Mouse (Mus musculus): ENCODE data around the gene Rps2. TPM values are rescaled to one million over a fixed set of nuclear protein-coding genes. Genes with fewer than 3 reads are reported as not detected.

Gene Rps2
- polyA plus RNA-seq, 1 experiment from 2014 or later = 929 TPM

DNA sequence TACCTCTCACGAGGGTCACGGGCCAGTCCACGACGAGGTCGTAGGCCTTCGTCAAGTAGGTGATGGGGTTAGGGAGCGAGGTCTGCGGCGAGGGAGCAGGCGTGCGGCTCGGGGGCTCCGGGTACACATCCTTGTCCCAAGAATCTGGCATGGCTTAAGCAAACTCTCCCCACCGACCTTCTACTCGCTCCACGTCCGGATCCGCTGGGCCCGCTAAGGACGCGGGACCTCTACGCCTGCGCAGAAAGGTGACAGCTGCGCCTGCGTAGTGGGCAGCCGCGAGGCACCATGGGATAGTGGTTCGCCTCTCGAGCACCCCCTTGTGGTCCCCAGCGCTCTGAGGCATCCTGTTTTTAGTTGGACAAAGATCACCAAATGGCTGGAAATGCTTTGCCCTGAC is 6.3 kb downstream of the Rps2 start, which contains the start of gene Ndufb10:
Gene Ndufb10 (minus strand): TSS at position 295 of the 400 bp plus-strand sequence.
- H3K4me3 ChIP-seq = peak within 1 kb of the TSS; percentile 73
- H3K27me3 ChIP-seq = peaks cover 13% of the 10 kb centered on the region
- peak within 1 kb of the TSS; percentile 89 for H3K9ac ChIP-seq (replicated peaks)
- peak within 1 kb of the TSS; percentile 89 for H3K4me2 ChIP-seq (replicated peaks)
- H3K36me3 ChIP-seq = peaks cover 16% of the 10 kb centered on the region
- 0% methylated on average over 30 of the region's 30 CpGs for WGBS
- H3K9me3 ChIP-seq = no peaks in the 10 kb centered on the region
- peak within 1 kb of the TSS; percentile 82 for H3K27ac ChIP-seq (replicated peaks)
- H3K4me1 ChIP-seq = peaks cover 28% of the 10 kb centered on the region
- ATAC-seq (ENCODE audit: low FRiP score, low read depth) = peak; percentile 71

DNA sequence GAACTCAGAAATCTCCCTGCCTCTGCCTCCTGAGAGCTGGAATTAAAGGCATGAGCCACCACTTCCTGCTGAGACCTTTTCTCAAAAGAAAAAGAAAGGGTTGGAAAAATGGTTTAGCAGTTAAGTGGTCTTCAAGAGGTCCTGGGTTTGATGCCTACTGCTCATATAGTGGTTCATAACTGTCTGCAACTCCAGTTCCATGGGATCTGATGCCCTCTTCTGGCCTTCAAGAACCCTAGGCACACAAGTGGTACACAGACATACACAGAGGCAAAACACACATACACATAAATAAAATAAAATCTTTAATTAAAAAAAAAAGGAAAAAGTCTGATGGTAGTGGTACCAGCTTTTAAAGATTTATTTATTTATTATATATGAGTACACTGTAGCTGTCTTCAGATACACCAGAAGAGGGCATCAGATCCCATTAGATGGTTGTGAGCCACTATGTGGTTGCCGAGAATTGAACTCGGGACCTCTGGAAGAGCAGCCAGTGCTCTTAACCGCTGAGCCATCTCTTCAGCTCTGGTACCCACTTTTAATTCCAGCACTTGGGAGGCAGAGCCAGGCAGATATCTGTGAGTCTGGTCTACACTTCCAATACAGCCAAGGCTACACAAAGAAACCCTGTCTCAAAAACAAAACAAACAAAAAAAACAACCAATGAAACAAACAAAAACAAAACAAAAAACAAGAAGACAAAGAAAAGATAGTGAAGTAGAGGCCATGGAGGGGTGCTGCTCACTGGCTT is 7.9 kb downstream of the Rps2 start:
- WGBS = 66% methylated on average over 3 of the region's 3 CpGs

DNA sequence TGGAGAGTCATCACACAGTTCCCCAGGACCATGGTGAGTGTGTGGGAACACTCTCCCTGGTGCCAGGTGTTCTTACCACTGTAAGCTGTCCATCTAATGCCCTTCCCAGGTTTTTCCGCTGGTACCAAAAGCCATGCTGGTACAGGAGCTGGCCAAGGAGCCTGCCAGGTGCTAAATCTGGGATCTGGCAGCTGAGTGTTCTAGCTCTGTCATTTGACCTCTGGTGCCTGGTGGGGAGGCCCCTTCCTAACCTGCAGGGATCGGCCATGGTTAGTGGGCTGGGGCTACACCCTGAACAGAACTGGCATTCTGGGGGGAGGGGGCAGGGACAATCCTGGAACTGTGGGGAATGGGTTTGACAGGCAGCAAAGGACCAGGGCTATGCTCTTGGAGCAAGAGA is 9.7 kb downstream of the Rps2 start, which contains the start of gene Rpl3l:
Gene Rpl3l (plus strand): TSS at position 203 of the 400 bp plus-strand sequence.
- Histone ChIP-seq H3K4me2 (replicated peaks) (no peak within 1 kb of the TSS), H3K27me3 (peaks cover 17% of the 10 kb centered on the region), H3K4me3 (no peak within 1 kb of the TSS), H3K9ac (replicated peaks) (no peak within 1 kb of the TSS), H3K9me3 (no peaks in the 10 kb centered on the region), H3K36me3 (peaks cover under 1% of the 10 kb centered on the region; the same call in 1 of the 2 replicates), H3K4me1 (peaks cover 10% of the 10 kb centered on the region), H3K27ac (replicated peaks) (no peak within 1 kb of the TSS)
- no peak for ATAC-seq (ENCODE audit: low FRiP score, low read depth)
- WGBS = 85% methylated on average over 2 of the region's 2 CpGs

More for the DNA sequence above, 7.9 kb downstream of the Rps2 start:
- Histone ChIP-seq H3K27me3 (peaks cover 13% of the 10 kb centered on the region), H3K27ac (replicated peaks) (no peak overlapping the region), H3K4me1 (peaks cover 25% of the 10 kb centered on the region), H3K4me2 (replicated peaks) (no peak overlapping the region), H3K9me3 (no peaks in the 10 kb centered on the region), H3K36me3 (peaks cover 16% of the 10 kb centered on the region), H3K9ac (replicated peaks) (no peak overlapping the region), H3K4me3 (no peak overlapping the region)
- ATAC-seq (ENCODE audit: low FRiP score, low read depth) = no peak

DNA sequence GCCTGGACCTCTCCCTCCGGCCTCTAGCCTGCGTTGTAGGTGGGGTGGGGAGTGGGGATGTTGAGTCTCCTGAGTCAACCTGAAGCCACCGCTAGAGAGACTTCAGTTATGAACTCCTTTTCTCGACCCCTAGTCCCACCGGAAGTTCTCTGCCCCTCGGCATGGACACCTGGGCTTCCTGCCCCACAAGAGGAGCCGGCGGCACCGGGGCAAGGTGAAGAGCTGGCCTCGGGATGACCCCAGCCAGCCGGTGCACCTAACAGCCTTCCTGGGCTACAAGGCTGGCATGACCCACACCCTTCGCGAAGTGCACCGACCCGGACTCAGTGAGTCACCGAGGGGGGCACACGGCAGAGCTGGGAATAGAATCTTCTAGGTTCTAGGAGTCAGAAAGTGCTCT is 10.3 kb downstream of the Rps2 start:
- 79% methylated on average over 17 of the region's 17 CpGs for WGBS
- no peak for ATAC-seq (ENCODE audit: low FRiP score, low read depth)
- no peak overlapping the region for H3K4me2 ChIP-seq (replicated peaks)

DNA sequence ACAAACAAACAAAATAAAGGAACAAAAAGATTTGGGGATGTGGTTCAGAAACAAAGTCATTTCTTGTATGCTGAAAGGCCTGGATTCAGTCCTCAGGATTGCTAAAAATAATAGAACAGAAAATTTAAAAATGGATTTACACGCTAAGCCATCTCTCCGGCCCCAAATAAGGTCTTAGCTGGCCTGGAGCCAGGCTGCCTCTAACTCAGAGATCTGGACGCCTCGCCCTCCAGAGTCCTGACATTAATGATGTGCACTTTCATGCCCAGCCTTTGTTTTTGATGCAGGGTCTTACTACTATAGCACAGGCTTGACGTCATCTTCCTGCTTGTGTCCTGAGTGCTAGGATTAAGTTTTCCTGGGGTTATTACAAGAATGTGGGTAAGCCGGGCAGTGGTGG is 11.2 kb downstream of the Rps2 start:
- H3K27ac ChIP-seq (replicated peaks) = no peak overlapping the region
- no peak for ATAC-seq (ENCODE audit: low FRiP score, low read depth)
- no peak overlapping the region for H3K9ac ChIP-seq (replicated peaks)
- 89% methylated on average over 6 of the region's 6 CpGs for WGBS
- H3K4me2 ChIP-seq (replicated peaks) = no peak overlapping the region
- no peaks in the 10 kb centered on the region for H3K9me3 ChIP-seq
- no peak overlapping the region for H3K4me3 ChIP-seq
- H3K27me3 ChIP-seq = peaks cover 17% of the 10 kb centered on the region
- no peaks in the 10 kb centered on the region for H3K4me1 ChIP-seq
- H3K36me3 ChIP-seq = no peaks in the 10 kb centered on the region

More for the DNA sequence above, 10.3 kb downstream of the Rps2 start:
- Histone ChIP-seq H3K4me3 (no peak overlapping the region), H3K9me3 (no peaks in the 10 kb centered on the region), H3K27ac (replicated peaks) (no peak overlapping the region), H3K4me1 (peaks cover 5% of the 10 kb centered on the region), H3K9ac (replicated peaks) (no peak overlapping the region), H3K27me3 (peaks cover 17% of the 10 kb centered on the region), H3K36me3 (no peaks in the 10 kb centered on the region)

DNA sequence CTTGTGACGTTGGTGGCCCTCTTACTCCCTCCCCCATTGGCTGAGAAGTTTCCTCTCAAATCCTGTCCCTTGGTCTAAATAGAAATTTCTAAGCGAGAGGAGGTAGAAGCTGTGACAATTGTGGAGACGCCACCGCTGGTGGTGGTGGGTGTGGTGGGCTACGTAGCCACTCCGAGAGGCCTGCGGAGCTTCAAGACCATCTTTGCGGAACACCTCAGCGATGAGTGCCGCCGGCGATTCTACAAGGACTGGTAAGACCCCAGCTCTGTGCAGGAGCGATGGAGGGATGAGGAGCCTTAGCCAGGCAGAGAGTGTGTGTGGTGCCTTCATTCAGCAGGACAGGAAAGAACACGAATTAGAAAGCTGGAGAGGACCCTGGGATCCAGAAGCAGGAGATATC is 12.9 kb downstream of the Rps2 start:
- ATAC-seq (ENCODE audit: low FRiP score, low read depth) = no peak
- Histone ChIP-seq H3K9me3 (no peaks in the 10 kb centered on the region), H3K36me3 (no peaks in the 10 kb centered on the region), H3K27me3 (peaks cover 17% of the 10 kb centered on the region), H3K4me3 (no peak overlapping the region), H3K4me1 (peaks cover 1% of the 10 kb centered on the region), H3K9ac (replicated peaks) (no peak overlapping the region), H3K27ac (replicated peaks) (no peak overlapping the region), H3K4me2 (replicated peaks) (no peak overlapping the region)
- WGBS = 84% methylated on average over 14 of the region's 14 CpGs

DNA sequence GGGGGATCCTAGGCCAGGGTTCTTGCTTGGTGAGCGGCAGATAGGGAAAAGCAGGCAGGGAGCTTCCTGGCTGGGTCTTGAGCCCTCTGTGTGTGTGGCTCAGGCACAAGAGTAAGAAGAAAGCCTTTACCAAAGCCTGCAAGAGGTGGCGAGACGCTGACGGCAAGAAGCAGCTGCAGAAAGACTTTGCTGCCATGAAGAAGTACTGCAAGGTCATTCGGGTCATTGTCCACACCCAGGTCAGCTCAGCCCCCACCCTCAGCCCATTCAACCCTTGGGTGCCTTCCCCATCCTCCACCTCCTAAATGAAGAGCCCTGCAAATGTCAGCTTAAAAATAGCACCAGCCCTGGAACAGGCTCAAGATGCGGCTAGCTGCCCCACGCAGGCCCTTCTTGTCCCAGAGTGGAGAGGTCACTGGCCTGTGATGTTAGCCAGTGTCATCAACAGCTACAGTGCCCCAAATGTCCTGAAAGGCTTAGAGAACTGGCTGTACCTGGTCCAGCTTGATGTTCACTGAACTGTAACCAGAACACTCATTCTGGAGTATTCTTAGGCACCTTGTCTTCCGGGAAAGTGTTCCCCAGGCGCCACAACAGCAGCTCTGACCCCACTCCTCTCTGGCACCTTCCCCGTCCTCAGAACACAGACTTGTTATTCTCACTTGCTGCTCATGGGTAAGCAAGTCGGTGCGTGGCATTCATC is 14.5 kb downstream of the Rps2 start:
- Histone ChIP-seq H3K4me2 (replicated peaks) (no peak overlapping the region), H3K9ac (replicated peaks) (no peak overlapping the region), H3K36me3 (no peaks in the 10 kb centered on the region), H3K27ac (replicated peaks) (no peak overlapping the region), H3K27me3 (peaks cover 15% of the 10 kb centered on the region), H3K4me3 (no peak overlapping the region), H3K9me3 (no peaks in the 10 kb centered on the region), H3K4me1 (peaks cover 13% of the 10 kb centered on the region)
- 80% methylated on average over 12 of the region's 12 CpGs for WGBS
- ATAC-seq (ENCODE audit: low FRiP score, low read depth) = no peak

DNA sequence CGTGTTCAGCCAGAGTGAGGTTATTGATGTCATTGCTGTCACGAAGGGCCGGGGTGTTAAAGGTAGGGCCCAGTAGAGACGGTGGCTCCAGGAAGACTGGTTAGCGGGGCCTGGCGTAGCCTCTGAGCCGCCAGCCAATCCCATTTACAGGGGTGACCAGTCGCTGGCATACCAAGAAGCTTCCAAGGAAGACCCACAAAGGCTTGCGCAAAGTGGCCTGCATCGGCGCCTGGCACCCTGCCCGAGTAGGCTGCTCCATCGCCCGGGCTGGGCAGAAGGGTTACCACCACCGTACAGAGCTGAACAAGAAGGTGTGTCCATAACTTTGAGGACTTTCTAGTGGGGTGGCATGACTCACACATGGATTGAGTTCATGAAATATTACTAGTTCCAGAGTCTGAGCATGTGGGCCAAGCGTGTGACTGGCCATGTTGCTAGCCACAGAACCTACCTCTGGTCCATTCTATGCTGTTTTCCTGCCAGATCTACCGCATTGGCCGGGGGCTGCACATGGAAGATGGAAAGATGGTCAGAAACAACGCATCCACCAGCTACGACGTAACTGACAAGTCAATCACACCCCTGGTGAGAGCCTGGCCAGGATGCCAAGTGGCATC is 15.6 kb downstream of the Rps2 start:
- no peak overlapping the region for H3K9ac ChIP-seq (replicated peaks)
- ATAC-seq (ENCODE audit: low FRiP score, low read depth) = no peak
- peaks cover 6% of the 10 kb centered on the region for H3K27me3 ChIP-seq
- H3K36me3 ChIP-seq = no peaks in the 10 kb centered on the region
- 89% methylated on average over 21 of the region's 21 CpGs for WGBS
- H3K4me3 ChIP-seq = no peak overlapping the region
- H3K4me1 ChIP-seq = peaks cover 13% of the 10 kb centered on the region
- no peak overlapping the region for H3K27ac ChIP-seq (replicated peaks)
- no peak overlapping the region for H3K4me2 ChIP-seq (replicated peaks)
- H3K9me3 ChIP-seq = no peaks in the 10 kb centered on the region

DNA sequence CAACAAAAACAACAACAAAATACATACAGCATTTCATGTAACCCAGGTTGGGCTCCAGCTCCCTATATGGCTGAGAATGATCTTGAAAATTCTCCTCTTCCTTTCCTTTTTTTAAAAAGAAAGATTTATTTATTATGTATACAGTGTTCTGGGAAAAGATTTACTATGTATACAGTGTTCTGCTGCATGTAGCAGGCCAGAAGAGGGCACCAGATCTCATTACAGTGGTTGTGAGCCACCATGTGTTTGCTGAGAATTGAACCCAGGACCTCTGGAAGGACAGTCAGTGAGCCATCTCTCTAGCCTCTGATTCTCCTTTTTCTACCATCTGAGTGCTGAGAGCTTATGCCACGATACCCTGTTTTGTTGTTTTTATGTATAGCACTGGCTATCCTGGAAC is 16.6 kb downstream of the Rps2 start:
- Histone ChIP-seq H3K4me1 (peaks cover 13% of the 10 kb centered on the region), H3K4me2 (replicated peaks) (no peak overlapping the region), H3K27ac (replicated peaks) (no peak overlapping the region), H3K36me3 (no peaks in the 10 kb centered on the region), H3K9me3 (no peaks in the 10 kb centered on the region), H3K9ac (replicated peaks) (no peak overlapping the region), H3K27me3 (peaks cover 4% of the 10 kb centered on the region; the same call in 1 of the 2 replicates), H3K4me3 (no peak overlapping the region)
- no peak for ATAC-seq (ENCODE audit: low FRiP score, low read depth)
- WGBS = 84% methylated on average over 1 of the region's 1 CpGs

DNA sequence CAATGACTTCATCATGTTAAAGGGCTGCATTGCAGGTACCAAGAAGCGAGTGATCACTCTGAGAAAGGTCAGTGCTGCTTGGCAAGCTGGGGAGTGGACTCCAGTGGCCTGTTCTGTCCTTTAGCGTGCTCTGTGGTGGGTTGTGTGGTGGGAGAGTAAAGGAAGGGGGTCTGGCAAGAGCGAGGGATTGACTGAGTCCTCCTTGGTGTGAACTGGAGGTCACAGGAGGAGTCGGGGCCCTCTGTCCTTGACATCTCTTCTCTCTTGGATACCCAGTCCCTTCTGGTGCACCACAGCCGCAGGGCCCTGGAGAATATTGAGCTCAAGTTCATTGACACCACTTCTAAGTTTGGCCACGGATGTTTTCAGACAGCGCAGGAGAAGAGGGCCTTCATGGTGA is 17.5 kb downstream of the Rps2 start:
- no peaks in the 10 kb centered on the region for H3K9me3 ChIP-seq
- H3K27ac ChIP-seq (replicated peaks) = no peak overlapping the region
- H3K4me3 ChIP-seq = no peak overlapping the region
- H3K4me1 ChIP-seq = peaks cover 13% of the 10 kb centered on the region
- ATAC-seq (ENCODE audit: low FRiP score, low read depth) = no peak
- H3K27me3 ChIP-seq = peaks cover 4% of the 10 kb centered on the region; the same call in 1 of the 2 replicates
- WGBS = 89% methylated on average over 7 of the region's 7 CpGs
- H3K4me2 ChIP-seq (replicated peaks) = peak overlapping the region; percentile 93; the same call in 1 of the 2 replicates
- H3K9ac ChIP-seq (replicated peaks) = no peak overlapping the region
- H3K36me3 ChIP-seq = peaks cover 4% of the 10 kb centered on the region; the same call in 1 of the 2 replicates

DNA sequence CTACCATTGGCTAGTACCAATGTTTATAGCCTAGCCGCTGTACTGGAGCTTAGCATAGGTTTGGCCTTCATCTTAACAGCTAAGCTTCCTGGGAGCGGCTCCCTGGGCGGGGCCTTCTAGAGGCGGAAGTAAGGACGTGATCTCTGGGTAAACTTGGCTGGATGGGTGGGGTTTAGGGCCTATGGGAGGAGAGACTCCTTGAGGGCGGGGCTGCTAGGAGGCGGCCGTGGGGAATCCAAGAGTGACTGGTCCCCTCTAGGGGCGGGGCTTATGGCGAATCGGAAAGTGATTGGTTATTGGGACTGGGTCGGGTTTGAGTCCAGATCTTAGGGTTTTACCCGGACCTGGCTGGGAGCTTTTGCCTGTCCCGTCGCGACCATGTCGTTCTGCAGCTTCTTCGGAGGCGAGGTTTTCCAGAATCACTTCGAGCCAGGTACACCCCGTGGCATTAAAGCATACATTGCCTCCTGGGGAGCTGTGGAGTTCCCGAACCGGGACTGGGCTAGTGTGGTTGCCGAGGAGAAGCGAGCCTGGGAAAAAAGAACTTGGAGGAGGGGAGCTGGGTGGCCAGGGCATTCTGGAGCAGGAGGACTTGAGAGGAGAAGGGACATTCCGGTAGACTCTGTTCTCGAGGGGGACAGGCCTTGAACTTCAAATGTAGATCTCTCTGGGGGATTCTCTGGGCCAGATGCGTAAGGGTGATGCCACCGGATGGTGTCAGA is 18.6 kb downstream of the Rps2 start, which contains the start of gene Msrb1:
Gene Msrb1 (plus strand): TSS at position 313 of the 722 bp plus-strand sequence.
- peak; percentile 96 for ATAC-seq (ENCODE audit: low FRiP score, low read depth)
- Histone ChIP-seq H3K4me3 (peak within 1 kb of the TSS; percentile 59), H3K4me1 (peaks cover 13% of the 10 kb centered on the region), H3K27me3 (peaks cover 4% of the 10 kb centered on the region; the same call in 1 of the 2 replicates), H3K9ac (replicated peaks) (peak within 1 kb of the TSS; percentile 67), H3K4me2 (replicated peaks) (peak within 1 kb of the TSS; percentile 93), H3K9me3 (no peaks in the 10 kb centered on the region), H3K36me3 (peaks cover 4% of the 10 kb centered on the region; the same call in 1 of the 2 replicates), H3K27ac (replicated peaks) (peak within 1 kb of the TSS; percentile 36; the same call in 1 of the 2 replicates)
- 1% methylated on average over 29 of the region's 29 CpGs for WGBS
